Mouse (Mus musculus) MEL (cell line): ENCODE results near the gene Ubash3b. TPM values are rescaled to one million over a fixed set of nuclear protein-coding genes. Genes with fewer than 3 reads are reported as not detected.

ENCODE experiments used
- DNase-seq: peaks from one replicate; pipeline ENCODE4 v3.0.0; 2011; ENCODE audit warnings: low read depth, low spot score
- H3K27ac ChIP-seq: 2 replicates; pipeline ENCODE4 v1.5.1; 2012; ENCODE audit warnings: low read depth, mild to moderate bottlenecking, control low read depth, low read length, moderate library complexity; ENCODE audit not compliant: control insufficient read depth
- H3K27me3 ChIP-seq, 2 experiments: fragments of 150-350 bp in 1 of 2; sonication (generic) in 1 of 2; 2 replicates each; pipeline ENCODE4 v1.6.1; 2012; ENCODE audit warnings: low read length in 2 of 2, mild to moderate bottlenecking in 2 of 2, improper control_type of control experiment in 1 of 2, moderate library complexity in 1 of 2; ENCODE audit not compliant: insufficient read depth in 2 of 2, control insufficient read depth in 1 of 2
- H3K36me3 ChIP-seq, 2 experiments: 2 replicates each; pipeline ENCODE4 v1.6.1; 2012 to 2014; ENCODE audit warnings: low read length in 2 of 2, improper control_type of control experiment in 1 of 2, inconsistent platforms in 1 of 2, mild to moderate bottlenecking in 1 of 2; ENCODE audit not compliant: insufficient read depth in 2 of 2, control insufficient read depth in 1 of 2
- H3K4me1 ChIP-seq, 2 experiments: fragments of 150-350 bp in 1 of 2; sonication (generic) in 1 of 2; 2 replicates each; pipeline ENCODE4 v1.6.1; 2012; ENCODE audit warnings: low read length in 2 of 2, improper control_type of control experiment in 1 of 2, mild to moderate bottlenecking in 1 of 2; ENCODE audit not compliant: insufficient read depth in 2 of 2, control insufficient read depth in 1 of 2
- H3K4me3 ChIP-seq, 2 experiments: fragments of 150-350 bp in 1 of 2; sonication (generic) in 1 of 2; 2 replicates each; pipeline ENCODE4 v1.5.1; 2012; ENCODE audit warnings: low read depth in 2 of 2, low read length in 2 of 2, mild to moderate bottlenecking in 2 of 2, moderate library complexity in 2 of 2, control low read depth in 1 of 2, improper control_type of control experiment in 1 of 2; ENCODE audit not compliant: control insufficient read depth in 1 of 2, insufficient read depth in 1 of 2
- H3K79me2 ChIP-seq: 2 replicates; pipeline ENCODE4 v1.6.1; 2012; ENCODE audit warnings: mild to moderate bottlenecking, low read length, moderate library complexity; ENCODE audit not compliant: control insufficient read depth, poor library complexity, insufficient read depth
- H3K9ac ChIP-seq: 2 replicates; pipeline ENCODE4 v1.6.1; 2012; ENCODE audit warnings: low read depth, mild to moderate bottlenecking, control low read depth, low read length, moderate library complexity; ENCODE audit not compliant: control insufficient read depth, poor library complexity, severe bottlenecking
- H3K9me3 ChIP-seq: fragments of 150-350 bp; sonication (generic); replicated peaks from 2 replicates; pipeline ENCODE4 v1.6.1; 2012; ENCODE audit warnings: mild to moderate bottlenecking, low read length, improper control_type of control experiment, moderate library complexity; ENCODE audit not compliant: insufficient read depth
- BHLHE40 ChIP-seq: IDR thresholded peaks from 2 replicates; pipeline ENCODE4 v1.6.1; 2012; ENCODE audit warnings: low read depth, mild to moderate bottlenecking, inconsistent platforms, low read length, improper control_type of control experiment, borderline replicate concordance
- CHD1 ChIP-seq: IDR thresholded peaks from 2 replicates; pipeline ENCODE4 v1.6.1; 2012; ENCODE audit warnings: low read depth, mild to moderate bottlenecking, inconsistent platforms, low read length, improper control_type of control experiment
- CHD2 ChIP-seq: IDR thresholded peaks from 2 replicates; pipeline ENCODE4 v1.6.1; 2011; ENCODE audit warnings: low read length, improper control_type of control experiment
- CTCF ChIP-seq, 3 experiments: IDR thresholded peaks in 2 of 3; conservative IDR thresholded peaks in 1 of 3; 2 replicates each; pipeline ENCODE4 v1.5.1; 2011 to 2012; ENCODE audit warnings: low read length in 3 of 3, low read depth in 2 of 3, mild to moderate bottlenecking in 2 of 3, improper control_type of control experiment in 1 of 3, inconsistent platforms in 1 of 3, mixed read lengths in 1 of 3, moderate library complexity in 1 of 3; ENCODE audit not compliant: control insufficient read depth in 1 of 3, insufficient read depth in 1 of 3, poor library complexity in 1 of 3, severe bottlenecking in 1 of 3
- E2F4 ChIP-seq: IDR thresholded peaks from 2 replicates; pipeline ENCODE4 v1.6.1; 2011; ENCODE audit warnings: low read depth, low read length, improper control_type of control experiment, borderline replicate concordance
- ELF1 ChIP-seq: IDR thresholded peaks from 2 replicates; pipeline ENCODE4 v1.6.1; 2014; ENCODE audit warnings: low read depth, mild to moderate bottlenecking, inconsistent platforms, low read length, improper control_type of control experiment, moderate library complexity
- EP300 ChIP-seq, 2 experiments: IDR thresholded peaks; 2 replicates each; pipeline ENCODE4 v1.6.1; 2011; ENCODE audit warnings: improper control_type of control experiment in 2 of 2, low read length in 2 of 2, low read depth in 1 of 2, mild to moderate bottlenecking in 1 of 2
- ETS1 ChIP-seq: IDR thresholded peaks from 2 replicates; pipeline ENCODE4 v1.6.1; 2012; ENCODE audit warnings: low read depth, mild to moderate bottlenecking, inconsistent platforms, low read length, improper control_type of control experiment, moderate library complexity
- HCFC1 ChIP-seq: IDR thresholded peaks from 2 replicates; pipeline ENCODE4 v1.6.1; 2012; ENCODE audit warnings: low read depth, mild to moderate bottlenecking, inconsistent platforms, low read length, improper control_type of control experiment, moderate library complexity
- MXI1 ChIP-seq: IDR thresholded peaks from 2 replicates; pipeline ENCODE4 v1.6.1; 2011; ENCODE audit warnings: mild to moderate bottlenecking, low read depth, low read length, improper control_type of control experiment
- MYB ChIP-seq: IDR thresholded peaks from 2 replicates; pipeline ENCODE4 v1.6.1; 2011; ENCODE audit warnings: mild to moderate bottlenecking, low read depth, low read length, improper control_type of control experiment
- MYC ChIP-seq: IDR thresholded peaks from 2 replicates; pipeline ENCODE4 v1.6.1; 2011; ENCODE audit warnings: low read depth, mild to moderate bottlenecking, low read length, improper control_type of control experiment, moderate library complexity
- NRF1 ChIP-seq: IDR thresholded peaks from 2 replicates; pipeline ENCODE4 v1.6.1; 2014; ENCODE audit warnings: low read depth, mild to moderate bottlenecking, inconsistent platforms, low read length, improper control_type of control experiment, moderate library complexity; ENCODE audit not compliant: poor library complexity, insufficient read depth, severe bottlenecking
- RAD21 ChIP-seq: IDR thresholded peaks from 2 replicates; pipeline ENCODE4 v1.6.1; 2011; ENCODE audit warnings: mild to moderate bottlenecking, low read depth, low read length, improper control_type of control experiment
- TCF12 ChIP-seq: IDR thresholded peaks from 2 replicates; pipeline ENCODE4 v1.6.1; 2014; ENCODE audit warnings: low read depth, mild to moderate bottlenecking, inconsistent platforms, low read length, improper control_type of control experiment, moderate library complexity
- ZMIZ1 ChIP-seq: IDR thresholded peaks from 2 replicates; pipeline ENCODE4 v1.6.1; 2012; ENCODE audit warnings: low read depth, mild to moderate bottlenecking, inconsistent platforms, low read length, improper control_type of control experiment, moderate library complexity
- polyA plus RNA-seq, 2 experiments: library from polyadenylated mRNA; stranded (reverse) in 1 of 2; unstranded in 1 of 2; fragments of >175 nt in 1 of 2; fragments of >200 nt in 1 of 2; gene quantifications; 2 replicates each; pipeline versions ENCODE4 v1.2.1 to v1.2.4; 2012; ENCODE audit warnings: low replicate concordance in 2 of 2, low read depth in 1 of 2; ENCODE audit not compliant: insufficient read length in 2 of 2, insufficient read depth in 1 of 2, missing spikeins in 1 of 2
- total RNA-seq: library from RNA; depleted of rRNA; stranded (reverse); fragments of 300-350 nt; gene quantifications from 2 replicates; pipeline ENCODE4 v1.2.3, GENCODE M21; 2012

The Ubash3b gene
- total and polyA plus RNA-seq, 3 experiments = 5.4 to 11.3 TPM; not detected in 1

- no peak for TF ChIP-seq ELF1
- no peak for TF ChIP-seq EP300 (IDR thresholded peaks at IDR 0.05; ENCODE audit: low read depth in 1 of 2, low read length in 2 of 2)
- Histone ChIP-seq H3K9me3 (no peaks in the 10 kb centered on the region), H3K4me3 (no peak overlapping the region), H3K36me3 (no peaks in the 10 kb centered on the region), H3K79me2 (no peaks in the 10 kb centered on the region), H3K9ac (no peak overlapping the region), H3K27ac (no peak overlapping the region), H3K4me1 (no peaks in the 10 kb centered on the region), H3K27me3 (no peaks in the 10 kb centered on the region)
- DNase-seq = no peak
Observed at GRCm38 (mm10) chr9:41099067-41099466, 62.4 kb downstream of the Ubash3b start.

- Histone ChIP-seq H3K36me3 (no peaks in the 10 kb centered on the region), H3K4me3 (no peak overlapping the region)
Observed at GRCm38 (mm10) chr9:41098065-41098464, 63.4 kb downstream of the Ubash3b start.

GRCm38 (mm10) chr9:41091993-41092392 is 69.5 kb downstream of the Ubash3b start:
- H3K27me3 ChIP-seq = no peaks in the 10 kb centered on the region
- no peak overlapping the region for H3K4me3 ChIP-seq
- no peaks in the 10 kb centered on the region for H3K9me3 ChIP-seq
- H3K79me2 ChIP-seq = no peaks in the 10 kb centered on the region
- H3K4me1 ChIP-seq = peaks cover 7 to 12% of the 10 kb centered on the region in 2 experiments
- no peak overlapping the region for H3K27ac ChIP-seq
- H3K9ac ChIP-seq = no peak overlapping the region
- peaks cover 0 to 12% of the 10 kb centered on the region in 2 experiments; a peak in 2 of 4 replicates for H3K36me3 ChIP-seq
- DNase-seq = no peak
- TF ChIP-seq E2F4 (no peak), TCF12 (no peak), CTCF (IDR thresholded peaks at IDR 0.05 in 2 of 3, conservative IDR thresholded peaks at IDR 0.05 in 1 of 3; ENCODE audit: control insufficient read depth in 1 of 3, insufficient read depth in 1 of 3, low read depth in 2 of 3, low read length in 3 of 3, poor library complexity in 1 of 3, severe bottlenecking in 1 of 3) (no peak), ZMIZ1 (no peak), RAD21 (no peak), BHLHE40 (no peak), MXI1 (no peak), ETS1 (no peak), NRF1 (no peak), MYB (no peak)

More at GRCm38 (mm10) chr9:41098065-41098464, 63.4 kb downstream of the Ubash3b start:
- DNase-seq = no peak
- Histone ChIP-seq H3K79me2 (no peaks in the 10 kb centered on the region), H3K9ac (no peak overlapping the region), H3K27me3 (no peaks in the 10 kb centered on the region), H3K4me1 (no peaks in the 10 kb centered on the region)
- TF ChIP-seq RAD21 (no peak), E2F4 (no peak), BHLHE40 (no peak), CHD1 (no peak), CTCF (IDR thresholded peaks at IDR 0.05 in 2 of 3, conservative IDR thresholded peaks at IDR 0.05 in 1 of 3; ENCODE audit: control insufficient read depth in 1 of 3, insufficient read depth in 1 of 3, low read depth in 2 of 3, low read length in 3 of 3, poor library complexity in 1 of 3, severe bottlenecking in 1 of 3) (no peak), CHD2 (no peak), HCFC1 (no peak), MYC (no peak)
- TF ChIP-seq, all 39 proteins: peak for 0
- Histone ChIP-seq H3K27ac (no peak overlapping the region), H3K9me3 (no peaks in the 10 kb centered on the region)
